Mouse (Mus musculus): ENCODE data around the gene Tprgl.

The Tprgl gene

GRCm38 (mm10) chr4:154109850-154110243 is 50.6 kb downstream of the Tprgl start:
- DNase-seq, result no peak

- no peak for DNase-seq
Observed at GRCm38 (mm10) chr4:154109216-154109849, 51.1 kb downstream of the Tprgl start.
